Mouse (Mus musculus) left cerebral cortex, postnatal 14 days (tissue): Measurements from ENCODE around the gene Cttnbp2. TPM values are rescaled to one million over a fixed set of nuclear protein-coding genes. Genes with fewer than 3 reads are reported as not detected.
A peak's percentile ranks its signal among the peaks of the same experiment; 100 is the strongest.

ENCODE experiments used
- DNase-seq, 2 experiments: peaks; one replicate each; pipeline ENCODE4 v3.0.0; 2021 to 2022; ENCODE audit warnings: low spot score in 2 of 2, mixed read lengths in 1 of 2
- intact Hi-C: fragments of 180-260 bp; cut with DNase I; formaldehyde crosslinking; loops from one replicate; pipeline ENCODE4 v1.15.1; 2025
- total RNA-seq, 2 experiments: library from RNA; stranded (reverse); gene quantifications; 2 replicates each; pipeline ENCODE4 v1.2.3; 2021

Cttnbp2 gene
- total RNA-seq, 2 experiments from 2014 or later = 133 to 135 TPM

- DNase-seq = no peak
- intact Hi-C loops = no loop called here
Measured at GRCm38 (mm10) chr6:18477313-18477930, 37.2 kb downstream of the Cttnbp2 start.

GRCm38 (mm10) chr6:18474983-18475382, 39.7 kb downstream of the Cttnbp2 start:
- no peak for DNase-seq
- intact Hi-C loops = no loop called here

GRCm38 (mm10) chr6:18474541-18474940, 40.1 kb downstream of the Cttnbp2 start:
- intact Hi-C loops = no loop called here
- DNase-seq = no peak

- no peak for DNase-seq
- intact Hi-C loops = no loop called here
Measured at GRCm38 (mm10) chr6:18469206-18469605, 45.4 kb downstream of the Cttnbp2 start.

- no peak for DNase-seq
- intact Hi-C loops = no loop called here
Measured at GRCm38 (mm10) chr6:18467777-18468176, 46.9 kb downstream of the Cttnbp2 start.

GRCm38 (mm10) chr6:18466227-18466626, 48.4 kb downstream of the Cttnbp2 start:
- intact Hi-C loops = no loop called here
- no peak for DNase-seq

GRCm38 (mm10) chr6:18465626-18466025, 49.0 kb downstream of the Cttnbp2 start:
- no peak for DNase-seq
- intact Hi-C loops = no loop called here

- intact Hi-C loops = no loop called here
- no peak for DNase-seq
Measured at GRCm38 (mm10) chr6:18459657-18460056, 55.0 kb downstream of the Cttnbp2 start.

GRCm38 (mm10) chr6:18450551-18451193, 64.0 kb downstream of the Cttnbp2 start:
- no peak for DNase-seq
- intact Hi-C loops = no loop called here

- no peak for DNase-seq
- intact Hi-C loops = loop anchor here (5.0 kb wide), 1 partner anchor 64 kb away; the partner anchor contains the start of gene Cttnbp2
Measured at GRCm38 (mm10) chr6:18448078-18448477, 66.6 kb downstream of the Cttnbp2 start.

GRCm38 (mm10) chr6:18446917-18447316, 67.7 kb downstream of the Cttnbp2 start:
- no peak for DNase-seq
- intact Hi-C loops = loop anchor here (5.0 kb wide), 1 partner anchor 65 kb away; the partner anchor contains the start of gene Cttnbp2

- no peak for DNase-seq
- intact Hi-C loops = loop anchor here (5.0 kb wide), 1 partner anchor 66 kb away; the partner anchor contains the start of gene Cttnbp2
Measured at GRCm38 (mm10) chr6:18446359-18446758, 68.3 kb downstream of the Cttnbp2 start.

- peak; percentile 46 to 67 for DNase-seq
- intact Hi-C loops = loop anchor here (5.0 kb wide), 1 partner anchor 67 kb away; the partner anchor contains the start of gene Cttnbp2
Measured at GRCm38 (mm10) chr6:18445747-18446146, 68.9 kb downstream of the Cttnbp2 start.

GRCm38 (mm10) chr6:18442303-18442702, 72.3 kb downstream of the Cttnbp2 start:
- intact Hi-C loops = no loop called here

GRCm38 (mm10) chr6:18440918-18441532, 73.6 kb downstream of the Cttnbp2 start:
- DNase-seq = no peak
- intact Hi-C loops = no loop called here

More at GRCm38 (mm10) chr6:18442303-18442702, 72.3 kb downstream of the Cttnbp2 start:
- no peak for DNase-seq

- intact Hi-C loops = no loop called here
Measured at GRCm38 (mm10) chr6:18436127-18436812, 78.4 kb downstream of the Cttnbp2 start.

GRCm38 (mm10) chr6:18434828-18435531, 79.7 kb downstream of the Cttnbp2 start:
- DNase-seq = no peak
- intact Hi-C loops = no loop called here

More at GRCm38 (mm10) chr6:18436127-18436812, 78.4 kb downstream of the Cttnbp2 start:
- DNase-seq = no peak

- intact Hi-C loops = no loop called here
- peak in 1 of 2 experiments; percentile 22 for DNase-seq
Measured at GRCm38 (mm10) chr6:18434355-18434754, 80.3 kb downstream of the Cttnbp2 start.

GRCm38 (mm10) chr6:18432362-18432761, 82.3 kb downstream of the Cttnbp2 start:
- intact Hi-C loops = no loop called here
- DNase-seq = no peak
